Mouse (Mus musculus): Measurements from ENCODE around the gene Pop7.

Gene Pop7

DNA sequence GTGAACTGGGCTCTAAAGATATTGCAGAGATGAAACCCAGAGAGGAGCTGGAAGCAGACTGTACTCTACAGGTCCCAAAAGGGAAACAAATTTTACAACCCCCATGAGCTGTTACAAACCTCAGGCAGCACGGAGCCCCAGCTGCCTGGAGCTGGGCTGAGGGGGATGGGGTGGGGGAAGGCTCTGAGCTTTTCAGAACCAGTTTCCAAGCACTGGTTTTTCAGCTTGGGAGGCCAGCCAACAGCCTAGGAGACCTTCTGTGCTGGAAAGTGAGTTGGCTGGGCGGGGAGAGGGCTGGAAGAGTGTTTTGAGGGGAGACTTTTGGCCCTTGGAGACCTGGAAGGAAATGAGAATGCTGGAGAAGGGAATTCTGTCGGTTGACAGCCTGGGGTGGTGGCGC lies 10.8 kb downstream of the Pop7 start:
- DNase-seq (ENCODE audit: low spot score): no peak

DNA sequence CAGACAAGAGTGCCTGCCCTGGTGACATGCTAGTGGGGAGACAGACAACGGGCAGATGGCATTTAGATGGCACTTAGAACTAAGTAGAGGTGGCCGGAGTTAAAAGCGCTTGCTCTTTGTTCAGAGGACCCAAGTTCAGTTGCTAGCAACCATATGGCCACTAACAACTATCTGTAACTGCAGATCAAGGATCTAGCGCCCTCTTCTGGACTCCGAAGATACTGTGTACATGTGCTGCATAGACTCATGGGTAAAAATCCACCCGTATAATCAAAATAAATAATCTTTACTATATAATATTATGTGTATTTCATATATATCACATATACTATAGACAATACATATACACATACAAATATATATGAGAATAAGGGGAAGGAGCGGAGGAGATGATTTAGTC lies 14.7 kb downstream of the Pop7 start:
- DNase-seq (ENCODE audit: low spot score): no peak

DNA sequence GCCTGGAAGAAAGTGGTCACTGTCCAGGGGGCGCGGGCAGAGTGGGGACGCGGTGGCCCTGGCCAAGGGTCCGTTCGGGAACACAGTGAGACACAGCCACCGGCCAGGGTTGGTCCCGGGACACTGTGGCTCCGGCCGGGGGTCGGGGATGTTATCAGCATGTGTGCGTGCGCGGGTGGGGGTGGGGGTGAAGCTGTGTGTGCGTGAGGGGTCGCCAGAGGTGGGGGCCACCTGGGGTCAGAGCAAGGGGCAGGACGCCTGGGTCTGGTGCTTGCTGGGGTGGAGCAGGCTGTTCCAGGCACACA lies 16.5 kb downstream of the Pop7 start:
- no peak for DNase-seq (ENCODE audit: low spot score)

DNA sequence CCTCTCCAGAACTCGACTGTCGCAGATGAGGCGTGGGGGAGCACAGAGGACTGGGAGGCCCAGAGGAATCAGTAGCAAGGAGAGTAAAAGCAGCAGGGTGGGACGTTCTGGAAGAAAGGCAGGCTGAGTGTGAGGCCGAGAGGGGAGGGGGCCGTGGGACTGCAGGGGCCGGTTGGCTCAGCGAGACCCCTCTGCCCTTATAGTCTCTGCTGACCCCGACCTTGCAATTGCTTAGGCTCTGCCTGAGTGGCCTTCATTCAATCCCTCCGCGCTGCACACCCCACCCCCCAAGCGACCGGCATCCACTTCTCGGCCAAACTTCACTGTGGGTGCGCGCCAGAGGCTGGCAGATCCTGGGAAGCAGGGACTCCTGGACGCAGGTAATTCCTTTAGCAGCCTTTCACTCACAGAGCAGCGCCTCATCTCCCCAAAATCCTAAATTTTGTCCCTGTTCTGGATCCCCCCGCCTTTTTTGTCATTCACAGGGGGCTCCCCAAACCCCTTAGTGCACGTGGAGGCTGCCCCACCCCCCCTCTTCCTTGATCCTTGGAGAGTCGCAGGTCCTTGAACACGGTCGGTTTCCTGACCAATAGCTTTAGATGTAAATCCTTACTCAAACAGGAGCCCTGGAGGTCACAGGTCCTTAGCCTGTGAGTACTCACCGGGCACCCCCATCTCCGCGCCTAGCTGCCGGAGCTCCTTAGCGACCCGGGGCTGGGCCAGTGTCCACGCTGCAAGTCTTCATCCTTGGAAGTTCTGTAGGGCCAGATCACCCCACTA lies 17.1 kb downstream of the Pop7 start:
- DNase-seq (ENCODE audit: low spot score): no peak

DNA sequence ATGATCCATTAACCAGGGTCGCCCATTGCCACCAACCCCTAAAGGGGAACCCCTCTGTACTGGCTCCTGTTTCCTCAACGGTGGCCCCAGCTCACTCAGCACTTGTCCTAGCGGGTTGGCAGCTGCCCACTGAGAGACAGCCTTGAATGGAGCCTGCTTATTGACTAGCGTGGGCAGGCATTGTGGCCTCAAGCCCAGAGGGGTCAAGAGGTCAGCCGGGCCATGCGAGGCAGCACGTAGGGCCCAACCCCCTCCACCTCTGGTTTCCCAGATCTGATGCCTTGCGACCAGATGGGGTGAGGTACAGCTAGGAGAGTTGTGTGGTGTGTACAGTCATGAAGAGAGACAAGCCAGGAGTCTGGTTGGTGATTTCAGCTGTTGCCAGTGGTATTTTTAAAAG lies 20.4 kb downstream of the Pop7 start:
- DNase-seq (ENCODE audit: low spot score): peak; percentile 51

DNA sequence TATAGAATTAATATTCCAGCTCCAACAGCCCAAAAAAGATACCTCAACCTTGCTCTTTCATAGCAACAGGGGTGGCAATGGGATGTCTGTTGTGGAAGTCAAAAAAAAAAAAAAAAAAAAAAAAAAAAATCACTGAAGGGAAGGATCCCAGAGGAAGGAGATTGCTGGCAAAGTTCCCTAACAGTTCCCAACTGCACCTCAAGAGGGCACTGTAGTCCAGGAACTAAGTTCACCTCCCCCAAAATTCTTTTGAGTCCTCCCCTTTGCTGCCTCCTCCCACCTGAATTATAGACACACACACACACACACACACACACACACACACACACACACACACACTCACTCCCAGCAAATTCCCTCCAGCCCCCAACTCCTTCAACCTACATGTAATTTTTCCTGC lies 21.2 kb downstream of the Pop7 start:
- DNase-seq (ENCODE audit: low spot score): peak; percentile 66

DNA sequence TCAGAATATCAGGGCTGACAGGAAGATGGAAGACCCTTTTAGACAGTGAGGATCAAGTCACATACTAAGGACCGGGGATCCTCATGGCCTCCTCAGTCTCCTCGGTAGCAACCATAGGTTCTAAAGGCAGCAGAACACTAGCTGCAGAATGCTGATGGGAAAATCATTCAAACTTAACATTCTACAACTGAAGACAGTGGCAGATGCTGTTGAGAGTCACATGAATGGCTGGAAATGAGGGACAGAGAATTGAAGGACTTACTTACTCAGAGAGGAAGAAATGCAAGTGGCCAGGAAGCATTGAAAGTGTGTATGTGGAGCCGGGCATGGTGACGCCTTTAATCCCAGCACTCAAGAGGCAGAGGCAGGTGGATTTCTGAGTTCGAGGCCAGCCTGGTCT lies 25.4 kb downstream of the Pop7 start, which contains the start of gene Zan:
Gene Zan, minus strand, starts transcription at position 101 of the 400 bp plus-strand sequence.
- DNase-seq (ENCODE audit: low spot score): no peak

DNA sequence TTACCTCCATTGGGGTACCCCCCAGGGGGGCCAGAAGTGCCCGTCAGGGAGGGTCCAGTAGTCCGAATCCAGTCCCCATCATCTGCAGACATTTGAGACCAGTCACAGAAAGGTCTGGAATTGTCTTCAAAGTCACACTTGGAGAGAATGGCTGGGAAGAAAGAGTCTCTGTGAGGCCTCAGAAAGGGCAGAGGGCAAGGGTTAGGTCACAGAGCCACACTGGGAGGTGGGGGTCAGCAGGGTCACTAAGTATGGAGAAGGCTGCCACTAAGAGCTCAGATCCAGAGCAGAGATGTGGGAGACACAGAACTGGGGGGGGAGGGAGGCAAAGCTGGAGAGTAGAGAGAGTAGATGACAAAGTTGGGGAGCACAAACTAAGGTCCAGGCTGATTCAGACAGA lies 28.0 kb downstream of the Pop7 start:
- DNase-seq (ENCODE audit: low spot score): no peak

DNA sequence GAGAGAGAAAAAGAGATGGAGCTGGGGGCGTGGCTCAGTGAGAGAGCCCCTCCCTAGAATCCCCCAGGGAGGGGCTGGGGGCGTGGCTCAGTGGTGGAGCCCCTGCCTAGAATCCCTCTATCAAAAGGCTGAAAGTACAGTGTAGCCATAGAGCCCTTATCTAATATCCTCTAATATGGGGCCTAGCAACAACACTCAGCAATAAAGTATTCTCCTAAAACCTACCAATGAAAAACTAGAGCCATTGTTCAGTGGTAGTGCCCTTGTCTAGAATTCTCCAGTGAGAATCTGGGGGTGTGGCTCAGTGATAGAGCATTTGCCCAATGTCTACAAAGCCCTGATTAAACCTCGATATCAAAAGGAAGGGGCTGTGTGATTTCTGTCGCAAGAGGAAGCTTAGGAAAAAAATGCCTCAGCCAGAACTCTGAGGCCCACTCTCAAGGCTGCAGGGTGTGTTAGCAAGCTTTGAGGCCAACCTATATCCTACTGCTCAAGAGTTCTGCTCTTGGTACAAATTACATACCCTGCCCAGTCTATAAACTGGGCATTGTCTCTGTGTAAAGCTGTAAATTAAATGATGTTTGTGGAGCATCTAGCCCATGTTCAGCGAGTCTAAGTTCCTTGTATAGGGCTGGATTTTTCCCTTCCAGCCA lies 29.9 kb downstream of the Pop7 start:
- DNase-seq (ENCODE audit: low spot score): no peak

DNA sequence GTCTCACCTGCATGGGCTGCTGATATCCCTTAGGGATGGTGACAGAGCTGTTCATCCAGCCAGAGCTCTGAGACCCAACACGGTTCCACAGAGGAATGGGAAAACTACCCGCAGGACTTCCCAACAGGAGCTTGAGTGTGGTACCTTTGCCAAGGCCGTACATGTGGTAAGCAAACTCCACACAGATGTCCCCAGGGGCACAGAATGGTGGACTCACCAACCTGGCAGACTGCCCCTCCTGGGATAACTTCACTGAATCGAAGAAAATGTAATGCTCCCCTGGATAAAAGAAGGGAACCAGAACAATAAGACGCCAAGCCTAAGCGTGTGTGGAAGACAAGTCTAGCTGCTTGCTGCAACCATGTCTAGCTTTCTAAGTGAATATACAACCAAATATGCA lies 35.4 kb downstream of the Pop7 start:
- DNase-seq (ENCODE audit: low spot score): no peak

DNA sequence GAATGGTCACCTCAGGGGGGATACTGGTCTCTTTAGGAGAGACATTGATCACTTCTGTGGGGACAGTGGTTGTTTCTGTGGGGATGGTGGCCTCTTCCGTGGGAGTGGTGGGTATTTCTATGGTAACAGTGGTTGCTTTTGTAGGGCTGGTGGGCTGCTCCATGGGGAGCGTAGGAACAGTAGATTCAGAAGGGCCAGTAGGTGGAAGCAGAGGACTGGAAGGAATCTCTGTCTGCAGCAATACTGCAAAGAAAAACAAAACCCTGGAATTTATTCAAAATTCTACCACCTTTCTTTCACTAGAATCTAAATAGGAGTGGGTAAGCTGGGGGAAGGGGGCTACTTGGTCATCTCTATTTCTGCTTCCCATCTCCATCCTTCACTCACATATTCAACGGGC lies 37.3 kb downstream of the Pop7 start:
- no peak for DNase-seq (ENCODE audit: low spot score)

DNA sequence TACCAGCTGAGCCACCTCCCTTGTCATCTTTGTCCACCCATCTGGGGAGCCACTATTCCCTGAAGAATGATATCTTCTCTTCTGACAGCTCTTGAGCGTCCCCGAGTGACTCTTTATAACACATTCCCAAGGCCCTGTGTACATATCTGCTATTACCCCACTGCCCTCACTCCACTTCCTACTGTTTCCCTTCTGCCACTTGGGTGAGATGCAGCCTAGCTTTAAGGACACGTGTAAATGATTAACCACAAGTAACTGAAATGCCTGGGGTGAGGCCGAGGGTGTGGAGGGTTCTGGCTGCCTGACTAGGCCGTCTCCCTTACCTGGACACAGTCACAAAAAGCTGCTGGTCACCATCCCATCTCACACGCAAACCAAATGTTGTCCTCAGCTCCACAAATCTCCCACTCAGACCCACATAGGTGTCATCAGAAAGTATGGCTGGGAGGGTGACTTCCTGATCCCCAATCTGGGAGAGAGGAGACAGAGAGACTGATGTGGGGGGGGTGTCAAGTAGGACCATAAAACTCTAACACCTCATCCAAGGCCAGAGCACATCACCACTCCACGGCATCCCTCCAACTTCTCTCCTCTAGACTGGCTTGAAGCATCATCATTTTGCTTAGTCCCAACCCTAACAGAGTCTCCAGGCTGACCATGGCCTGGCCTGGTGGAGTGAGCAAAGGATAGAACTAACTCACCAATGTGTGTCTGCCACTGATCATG lies 46.3 kb downstream of the Pop7 start:
- DNase-seq (ENCODE audit: low spot score): no peak

DNA sequence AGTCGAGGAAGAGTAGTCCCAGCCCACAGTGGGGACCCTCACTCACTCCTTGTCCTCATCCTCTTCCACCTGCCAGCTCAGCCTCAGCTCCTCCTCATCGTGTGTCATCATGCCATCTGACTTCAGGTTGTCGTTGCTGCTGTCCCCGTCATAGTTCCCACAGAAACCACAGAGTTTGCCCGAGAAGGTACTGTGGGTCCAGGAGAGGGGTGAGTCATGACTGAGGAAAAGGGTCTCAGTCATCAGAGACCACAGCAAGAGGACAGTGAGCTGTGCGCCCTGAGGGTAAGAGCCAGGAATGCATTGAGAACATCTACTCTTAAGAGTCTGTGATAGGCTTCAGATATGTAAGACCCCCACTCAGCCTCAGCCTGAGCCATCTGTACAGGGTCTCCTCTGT lies 47.1 kb downstream of the Pop7 start:
- DNase-seq (ENCODE audit: low spot score): no peak
